Mouse (Mus musculus) erythroblast, embryonic 14.5 days (primary cell): ENCODE data around the gene Tbc1d13.

Source experiments
- GATA1 ChIP-seq: IDR thresholded peaks from 2 replicates; pipeline ENCODE4 v1.6.1; 2012; ENCODE audit warnings: low read length, inconsistent platforms, mixed read lengths
- TAL1 ChIP-seq: IDR thresholded peaks from 3 replicates; pipeline ENCODE4 v1.6.1; 2012; ENCODE audit warnings: low read length, inconsistent platforms, mixed read lengths

- TF ChIP-seq TAL1 (no peak), GATA1 (no peak)
These were observed 52.1 kb downstream of the Tbc1d13 start for GRCm38 (mm10) chr2:30185681-30186080.
